ENCODE assay signal across 12 mouse cellular contexts in the genomic region with DNA sequence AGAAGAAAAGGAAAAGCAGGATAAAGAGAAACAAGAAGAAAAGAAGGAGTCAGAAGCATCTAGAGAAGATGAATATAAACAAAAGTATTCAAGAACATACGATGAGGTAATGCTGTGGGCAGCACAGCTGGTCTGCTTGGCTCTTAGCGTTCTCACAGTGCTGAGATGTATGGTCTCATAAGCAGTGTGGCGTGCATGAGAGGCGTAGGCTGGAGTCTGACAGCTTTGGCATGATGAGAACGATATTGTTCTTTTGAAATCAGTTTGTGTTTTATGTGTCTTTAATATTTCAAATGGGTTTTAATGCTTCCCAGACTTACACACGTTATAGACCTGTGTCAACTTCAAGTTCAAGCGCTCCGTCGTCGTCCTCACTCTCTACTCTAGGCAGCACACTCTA.
DNase-seq lines count a peak whose midpoint lies in the region.
"Had no signal": no experiment of that assay in that cellular context is flagged by ENCODE, and none has a peak within 500 bp of the region (broad histone marks: within the 10 kb centered on the region; RNA-seq: fewer than 3 reads in every experiment).

No protein-coding gene starts in this region.

- intact Hi-C loops in left cerebral cortex, postnatal 14 days (cut with DNase I), result no loop called here
- intact Hi-C loops in left cerebral cortex, postnatal 4 days (cut with DNase I), result no loop called here

- peak; percentile 46 to 50 for DNase-seq in frontal cortex, adult 2 months (ENCODE audit: extremely low spot score in 1 of 2, low spot score in 1 of 2)
- no peak for DNase-seq in frontal cortex, postnatal 14 days (ENCODE audit: low spot score in 2 of 2)
- DNase-seq in left cerebral cortex, postnatal 14 days (ENCODE audit: low spot score in 2 of 2), result peak; percentile 25 to 62
- no peak for DNase-seq in left cerebral cortex, postnatal 4 days
- peak; percentile 51 to 66 for DNase-seq in right cerebral cortex, adult 2 months (ENCODE audit: low spot score in 2 of 2)
- no peak for DNase-seq in right cerebral cortex, postnatal 14 days
- peak; percentile 34 for DNase-seq in telencephalon, adult 2 months (ENCODE audit: low read depth, low spot score)
- DNase-seq: adrenal gland, postnatal 36 days; B cell, adult 2 months; cerebellum, adult 11 months; cerebellum, adult 9-11 months; gastrocnemius, adult 2 months had no signal

Comparison
In these comparisons a context has a peak if more than half of its experiments do, and no peak if none do; other contexts are left out.
1. DNase-seq: peak in frontal cortex, adult 2 months (2 of 2), left cerebral cortex, postnatal 14 days (2 of 2), right cerebral cortex, adult 2 months (2 of 2) and telencephalon, adult 2 months (single experiment); none in frontal cortex, postnatal 14 days (0 of 2), left cerebral cortex, postnatal 4 days (single experiment) and right cerebral cortex, postnatal 14 days (single experiment).